Mouse (Mus musculus) kidney, adult 2 months (tissue): ENCODE measurements around the gene Nufip2.

Experiments used
- CTCF ChIP-seq: fragments of 200-500 bp; conservative IDR thresholded peaks from 2 replicates; pipeline ENCODE4 v1.5.1; 2011; ENCODE audit warnings: low read depth, mild to moderate bottlenecking, control low read depth, low read length, moderate library complexity, mixed read lengths; ENCODE audit not compliant: insufficient read depth, insufficient read length
- POLR2A ChIP-seq: fragments of 200-500 bp; IDR thresholded peaks from one replicate; pipeline ENCODE4 v1.6.1; 2011; ENCODE audit warnings: low read depth, low read length, control low read depth

DNA sequence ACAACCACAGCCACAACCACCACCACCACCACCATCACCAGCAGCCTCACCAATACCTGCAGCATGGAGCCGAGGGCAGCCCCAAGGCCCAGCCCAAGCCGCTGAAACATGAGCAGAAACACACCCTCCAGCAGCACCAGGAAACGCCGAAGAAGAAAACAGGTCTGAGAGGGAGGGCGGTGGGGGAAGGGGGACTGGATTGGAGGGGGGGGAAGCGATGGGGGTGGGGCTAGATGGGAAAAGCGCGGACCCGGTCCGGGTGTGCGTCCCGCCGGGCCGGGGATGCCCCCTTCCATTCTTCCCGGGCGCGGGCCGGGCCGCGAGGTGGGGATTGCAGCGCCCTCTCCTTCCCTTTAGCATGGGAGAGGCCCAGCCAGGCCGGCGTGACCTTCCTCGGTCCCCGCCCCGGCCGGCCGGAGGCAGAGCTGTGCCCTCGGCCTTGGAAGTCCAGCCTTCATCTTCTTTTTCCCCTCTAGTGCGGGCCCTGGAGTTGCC, 438 bp downstream of the Nufip2 start:
- TF ChIP-seq CTCF (no peak), POLR2A (no peak)
